Mouse (Mus musculus) A20 (cell line): ENCODE measurements around the gene Nrxn2.

ENCODE experiments used
- DNase-seq: peaks from one replicate; pipeline ENCODE4 v3.0.0-alpha.2; 2011; ENCODE audit warnings: low read depth, low spot score

Nrxn2 gene

DNA sequence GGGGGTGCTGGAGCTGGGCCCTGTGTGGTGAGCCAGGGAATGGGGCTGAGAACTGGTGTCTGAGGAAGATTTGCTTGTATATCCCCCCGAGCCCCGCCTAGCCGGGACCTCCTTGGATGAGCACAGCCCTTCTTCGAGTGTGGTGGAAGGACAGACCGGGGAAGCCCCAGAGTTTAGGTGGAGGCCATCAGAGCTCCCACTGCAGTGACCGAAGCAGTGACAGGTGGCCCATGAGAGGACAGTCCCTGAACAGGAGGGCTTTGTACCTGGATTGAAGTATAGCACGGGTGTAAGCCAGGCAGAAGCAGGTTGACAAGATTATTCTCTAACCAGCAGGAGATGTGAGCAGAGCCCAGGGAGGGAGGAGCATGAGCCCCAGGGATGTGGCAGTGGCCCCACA is 31.3 kb downstream of the Nrxn2 start:
- DNase-seq, result no peak

DNA sequence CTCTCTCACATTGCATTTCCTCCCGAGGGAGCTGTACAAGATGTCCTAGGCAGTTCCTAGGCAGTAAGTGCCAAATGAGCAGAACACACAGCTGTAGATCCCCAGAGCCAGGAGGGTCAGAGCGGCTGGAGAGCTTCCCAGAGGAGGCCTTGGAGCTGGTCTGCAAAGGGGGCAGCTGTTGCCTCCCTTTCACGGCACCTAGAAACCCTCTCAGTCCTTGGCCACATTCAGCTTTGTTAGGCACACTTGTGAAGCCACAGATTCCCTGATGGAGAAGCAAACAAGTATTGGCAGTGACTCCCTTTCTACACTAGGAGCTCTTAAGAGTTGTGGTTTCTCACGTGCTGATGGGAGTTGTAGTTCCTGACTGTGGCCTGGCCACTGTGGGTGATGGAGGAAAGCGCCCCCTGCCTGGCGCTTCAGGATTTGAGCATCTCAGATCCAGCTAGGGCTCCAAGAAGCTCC is 33.5 kb downstream of the Nrxn2 start:
- DNase-seq, result peak; percentile 81

- no peak for DNase-seq
These were observed 34.3 kb downstream of the Nrxn2 start for GRCm38 (mm10) chr19:6452672-6453310.

- DNase-seq, result no peak
These were observed 34.8 kb downstream of the Nrxn2 start for GRCm38 (mm10) chr19:6453349-6453748.

DNA sequence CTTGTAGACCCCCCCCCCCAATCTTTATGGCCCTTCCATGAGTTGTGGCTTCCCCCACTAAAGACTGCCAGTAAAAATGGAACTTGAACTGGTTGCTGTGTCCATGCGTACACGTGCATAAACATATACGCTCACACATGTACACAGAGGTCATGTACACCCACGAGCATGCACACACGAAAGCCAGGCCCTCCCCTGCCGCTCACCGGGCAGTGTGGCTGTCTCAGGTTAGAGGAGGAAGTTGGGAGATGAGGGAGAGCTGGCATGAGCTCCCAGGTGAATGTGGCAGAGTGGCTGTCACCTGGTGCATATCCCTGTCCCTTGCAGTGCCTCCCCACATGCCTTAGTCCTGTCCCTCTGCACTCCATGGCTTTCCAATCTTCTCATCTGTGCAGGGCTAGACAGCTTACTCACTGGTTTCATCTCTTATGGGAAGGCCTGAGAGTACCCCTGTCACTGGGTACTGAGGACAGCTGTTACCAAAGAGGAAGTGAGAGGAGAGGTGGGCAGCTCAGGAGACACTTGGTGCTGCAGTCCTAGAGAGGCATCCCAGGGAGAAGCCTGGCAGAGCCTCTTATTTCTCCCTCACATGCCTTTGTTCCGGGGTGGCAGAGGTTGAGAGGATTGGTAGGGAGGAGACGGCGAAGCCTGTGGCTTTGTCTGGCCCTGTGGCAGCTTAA is 35.6 kb downstream of the Nrxn2 start:
- peak; percentile 68 for DNase-seq

DNA sequence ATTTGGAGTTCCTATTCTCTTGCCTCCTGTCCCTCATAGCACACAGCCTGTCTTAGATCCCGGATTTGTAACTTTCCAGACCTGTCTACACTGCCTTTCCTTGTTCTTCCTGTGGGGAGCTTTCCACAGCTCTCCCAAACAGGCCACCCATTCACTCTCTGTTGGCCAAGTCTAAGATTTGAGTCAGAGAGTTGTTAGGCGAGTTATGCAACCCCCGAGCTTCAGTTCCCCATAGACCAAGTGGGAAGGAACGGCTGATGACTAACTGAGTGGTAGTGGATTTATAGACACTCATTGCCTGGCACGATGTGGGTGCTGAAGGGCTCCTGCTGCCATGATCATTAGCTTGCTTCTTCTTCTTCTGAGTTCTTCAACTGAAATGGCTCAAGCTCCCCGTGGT is 41.0 kb downstream of the Nrxn2 start:
- DNase-seq, result no peak

DNA sequence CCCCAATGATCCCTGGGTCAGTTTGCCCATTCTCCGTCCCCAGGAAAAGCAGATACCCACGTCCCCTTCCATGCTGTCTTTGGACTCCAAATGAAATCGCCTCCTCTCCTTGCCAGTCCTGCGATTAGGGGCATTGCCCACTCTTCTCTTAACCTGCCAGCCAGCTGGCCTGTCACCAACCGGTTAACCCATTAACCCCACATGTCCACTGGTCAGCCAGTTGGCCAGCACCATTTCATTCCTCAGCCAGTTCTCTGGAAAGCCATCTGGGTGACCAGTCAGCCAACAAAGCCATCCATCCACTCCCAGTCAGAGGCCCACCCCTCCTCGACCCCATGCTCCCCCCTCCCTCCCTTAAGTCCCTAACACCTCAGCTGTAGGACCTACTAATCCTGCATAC is 44.3 kb downstream of the Nrxn2 start:
- DNase-seq, result no peak

DNA sequence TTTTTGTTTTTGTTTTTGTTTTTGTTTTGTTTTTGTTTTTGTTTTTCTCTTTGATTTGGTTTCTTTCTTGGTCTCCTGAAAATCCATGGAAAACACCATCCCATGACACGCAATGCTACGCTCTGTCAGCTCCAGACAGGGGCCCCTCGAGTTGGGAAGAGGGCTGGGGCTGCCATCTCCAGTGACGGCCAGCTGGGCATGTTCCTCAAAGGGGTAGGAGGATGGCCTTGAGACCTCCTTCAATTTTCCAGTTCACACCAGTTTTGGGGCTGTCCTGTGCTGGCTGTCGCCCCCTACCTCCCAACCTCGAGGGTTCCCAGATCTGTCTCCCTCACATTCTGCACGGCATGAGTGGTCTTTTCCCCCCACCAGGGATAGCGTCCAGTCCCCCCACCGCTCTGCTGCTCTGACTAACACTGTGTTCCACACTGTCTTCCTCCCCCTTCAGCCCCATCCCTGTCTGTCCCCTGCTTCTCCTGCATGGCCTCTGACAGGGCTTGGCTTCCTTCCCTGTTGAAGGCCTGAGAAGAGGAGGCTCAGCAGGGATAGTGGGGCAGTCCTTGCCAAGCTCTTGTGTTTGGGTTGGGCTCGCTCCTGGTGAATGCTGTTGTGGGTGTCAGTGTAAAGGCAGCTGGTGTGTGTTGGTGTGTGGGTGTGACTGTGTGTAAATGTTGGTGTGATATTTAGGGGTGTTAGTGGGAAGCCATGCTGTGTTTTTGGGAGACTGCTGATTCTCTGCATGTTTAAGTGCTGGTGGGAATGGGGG is 46.0 kb downstream of the Nrxn2 start:
- no peak for DNase-seq

DNA sequence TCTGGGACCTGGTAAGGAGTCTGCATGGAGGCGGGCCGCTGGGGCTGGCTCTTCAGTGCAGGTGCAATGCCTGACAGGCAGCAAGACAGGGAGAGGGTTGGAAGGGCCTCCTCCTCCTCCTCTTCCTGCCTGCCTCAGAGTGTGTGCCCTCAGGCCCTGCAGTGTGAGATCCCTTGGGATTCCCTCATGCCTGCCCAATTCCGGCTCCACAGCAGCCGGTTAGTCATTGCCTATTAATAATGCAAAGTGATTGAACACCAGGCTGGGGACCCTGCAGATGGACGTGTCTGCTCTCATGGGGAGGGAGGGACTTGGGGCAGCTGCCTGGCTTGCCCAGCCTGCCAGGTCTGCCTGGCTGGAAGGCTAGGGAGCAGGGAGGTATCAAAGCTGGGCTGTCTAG is 46.6 kb downstream of the Nrxn2 start:
- DNase-seq, result no peak

- no peak for DNase-seq
These were observed 48.4 kb downstream of the Nrxn2 start for GRCm38 (mm10) chr19:6466945-6467344.

DNA sequence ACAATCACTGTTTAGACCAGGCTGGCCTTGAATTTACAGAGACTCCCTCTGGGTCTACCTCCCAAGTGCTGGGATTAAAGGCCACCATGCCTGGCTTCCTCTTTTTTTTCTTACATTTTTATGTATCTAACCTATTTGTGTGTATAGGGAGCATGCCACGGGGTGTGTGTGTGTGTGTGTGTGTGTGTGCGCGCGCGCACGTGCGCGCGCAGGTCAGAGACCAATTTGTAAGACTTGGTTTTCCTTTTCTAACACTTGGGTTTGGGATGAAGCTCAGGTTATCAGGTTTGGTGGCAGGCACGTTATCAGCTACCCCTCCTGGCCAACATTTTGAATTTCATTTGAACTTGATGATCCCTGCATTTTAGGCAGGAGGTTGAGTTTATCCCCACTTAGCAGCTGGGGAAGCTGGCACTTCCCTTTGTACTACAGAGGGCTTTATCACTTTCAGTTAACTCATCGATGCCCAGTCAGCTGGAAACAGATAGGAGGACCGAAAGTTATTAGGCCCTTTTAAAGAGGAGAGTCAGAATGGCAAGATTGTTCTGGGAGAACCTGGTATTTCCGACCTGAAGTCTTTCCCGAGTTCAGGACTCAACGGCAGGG is 48.9 kb downstream of the Nrxn2 start:
- DNase-seq, result no peak

DNA sequence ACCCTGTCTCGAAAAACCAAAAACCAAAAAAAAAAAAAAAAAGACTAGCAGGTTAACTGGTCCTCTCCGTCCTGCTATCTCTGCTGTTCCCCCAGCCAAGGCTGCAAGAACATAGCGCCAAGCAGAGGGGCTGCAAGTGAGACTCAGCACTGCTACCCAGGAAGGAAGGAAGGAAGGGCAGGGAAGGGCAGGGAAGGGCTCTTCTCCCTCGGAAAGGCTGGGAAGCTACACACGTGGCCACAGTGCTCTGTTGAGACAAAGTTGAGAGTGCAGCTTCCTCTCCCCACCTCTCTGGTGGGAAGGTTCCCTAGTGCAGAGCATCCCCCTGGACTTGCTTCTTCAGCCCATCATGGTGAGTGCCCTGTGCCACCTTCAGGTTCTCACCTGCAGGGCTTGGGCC is 53.1 kb downstream of the Nrxn2 start:
- DNase-seq, result no peak

- no peak for DNase-seq
These were observed 54.3 kb downstream of the Nrxn2 start for GRCm38 (mm10) chr19:6472821-6473220.

- no peak for DNase-seq
These were observed 56.2 kb downstream of the Nrxn2 start for GRCm38 (mm10) chr19:6474706-6475105.

DNA sequence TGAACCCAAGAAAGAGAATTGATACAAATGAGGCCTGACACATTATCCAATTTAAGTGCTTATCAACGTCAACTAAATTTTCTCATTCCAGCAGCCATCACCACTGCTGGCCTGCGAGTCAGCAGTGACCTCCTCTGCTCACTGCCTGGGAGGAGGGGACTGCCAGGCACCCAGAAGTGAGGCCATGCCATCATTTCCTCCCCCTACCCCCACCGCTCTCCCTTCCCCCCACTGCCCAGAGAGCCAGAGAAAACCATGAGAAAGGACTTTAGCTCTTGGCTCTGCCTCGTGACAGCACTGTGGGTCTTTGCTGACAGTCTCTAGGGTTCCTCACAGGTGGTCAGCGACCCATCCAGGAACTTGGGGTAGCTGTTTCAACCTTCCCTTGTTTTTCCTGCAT is 56.6 kb downstream of the Nrxn2 start:
- no peak for DNase-seq

GRCm38 (mm10) chr19:6477007-6477406 is 58.5 kb downstream of the Nrxn2 start:
- DNase-seq, result no peak

GRCm38 (mm10) chr19:6478566-6478965 is 60.0 kb downstream of the Nrxn2 start:
- DNase-seq, result no peak

GRCm38 (mm10) chr19:6482886-6483285 is 64.4 kb downstream of the Nrxn2 start:
- DNase-seq, result no peak

DNA sequence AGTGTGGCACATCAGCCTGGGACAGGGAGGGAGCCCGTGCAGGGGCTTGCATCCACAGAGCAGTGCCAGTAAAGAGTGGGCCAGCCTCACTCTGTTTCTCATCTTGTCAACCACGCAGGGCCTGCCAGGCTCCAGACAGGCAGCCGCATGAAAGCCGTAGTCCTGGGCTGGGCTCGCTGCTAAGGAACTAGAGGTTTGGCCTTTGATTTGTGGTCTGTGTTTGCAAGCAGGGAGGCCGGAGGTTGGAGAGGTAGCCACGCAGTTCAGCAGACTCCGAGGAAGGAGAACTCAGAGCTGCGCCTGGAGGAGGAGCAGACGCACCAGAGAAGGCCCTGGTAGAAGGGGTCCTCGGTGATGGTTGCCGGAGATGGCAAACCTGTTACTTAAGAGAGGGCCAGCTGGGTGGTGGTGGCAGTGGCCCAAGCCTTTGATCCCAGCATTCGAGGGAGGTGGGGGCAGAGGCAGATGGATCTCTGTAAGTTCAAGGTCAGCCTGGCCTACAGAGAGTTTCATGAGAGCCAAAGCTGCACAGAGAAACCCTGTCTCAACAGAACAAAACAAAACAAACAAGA is 66.6 kb downstream of the Nrxn2 start:
- no peak for DNase-seq

DNA sequence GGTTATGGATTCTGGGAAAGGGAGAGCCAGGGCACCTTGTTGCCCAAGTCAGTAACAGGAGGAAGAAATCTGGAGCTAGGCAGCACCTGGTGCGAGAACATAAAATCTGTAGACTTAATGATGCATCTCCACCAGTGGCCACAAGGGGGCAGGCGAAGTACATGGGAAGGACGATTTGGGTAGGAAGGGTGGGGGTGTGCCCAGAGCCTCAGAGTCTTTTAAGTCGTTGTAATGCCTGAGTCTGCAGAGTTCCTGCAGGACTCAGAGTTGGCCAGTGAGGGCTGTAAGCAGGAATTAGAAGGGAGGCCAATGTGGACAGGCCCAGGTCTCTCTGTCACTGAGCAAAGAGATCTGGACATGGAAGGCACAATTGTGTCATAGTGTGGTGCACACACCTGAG is 70.5 kb downstream of the Nrxn2 start:
- peak; percentile 81 for DNase-seq

GRCm38 (mm10) chr19:6491538-6491937 is 73.0 kb downstream of the Nrxn2 start:
- no peak for DNase-seq

GRCm38 (mm10) chr19:6492124-6492523 is 73.6 kb downstream of the Nrxn2 start:
- peak; percentile 55 for DNase-seq
